Mouse (Mus musculus) small intestine, adult 2 months (tissue): ENCODE data around the gene Glp2r. TPM values are rescaled to one million over a fixed set of nuclear protein-coding genes. Genes with fewer than 3 reads are reported as not detected.

Source experiments
- H3K27ac ChIP-seq: fragments of 200-500 bp; 2 replicates; pipeline ENCODE4 v1.5.1; 2012; ENCODE audit warnings: low read depth, low read length, control low read depth, inconsistent platforms; ENCODE audit not compliant: insufficient read depth
- H3K27me3 ChIP-seq: fragments of 200-500 bp; 2 replicates; pipeline ENCODE4 v1.6.1; 2012; ENCODE audit warnings: mild to moderate bottlenecking, moderate library complexity, low read length, inconsistent platforms; ENCODE audit not compliant: control insufficient read depth, insufficient read depth
- H3K36me3 ChIP-seq: fragments of 200-500 bp; 2 replicates; pipeline ENCODE4 v1.6.1; 2012; ENCODE audit warnings: mild to moderate bottlenecking, low read length, control low read depth, inconsistent platforms; ENCODE audit not compliant: control insufficient read depth, insufficient read depth
- H3K4me1 ChIP-seq: fragments of 200-500 bp; 2 replicates; pipeline ENCODE4 v1.6.1; 2012; ENCODE audit warnings: low read length, inconsistent platforms, mixed read lengths; ENCODE audit not compliant: control insufficient read depth, insufficient read depth, insufficient read length
- H3K4me3 ChIP-seq: fragments of 200-500 bp; 2 replicates; pipeline ENCODE4 v1.5.1; 2012; ENCODE audit warnings: low read depth, mild to moderate bottlenecking, control low read depth, inconsistent platforms, low read length, moderate library complexity
- CTCF ChIP-seq: fragments of 200-500 bp; IDR thresholded peaks from 2 replicates; pipeline ENCODE4 v1.5.1; 2012; ENCODE audit warnings: low read depth, mild to moderate bottlenecking, control low read depth, inconsistent platforms, low read length, moderate library complexity, mixed read lengths; ENCODE audit not compliant: insufficient replicate concordance, insufficient read length; ENCODE audit errors: extremely low read depth
- POLR2A ChIP-seq: fragments of 200-500 bp; IDR thresholded peaks from 2 replicates; pipeline ENCODE4 v1.6.1; 2012; ENCODE audit warnings: low read depth, mild to moderate bottlenecking, control low read depth, inconsistent platforms, low read length, moderate library complexity
- WGBS: fragments of 180-500 bp; shearing (Covaris S2); methylation state at CpG from one replicate; pipeline ENCODE4 v1.1.7; 2018; 5-methylcytosine and 5-hydroxymethylcytosine counted together
- polyA plus RNA-seq: library from polyadenylated mRNA; depleted of rRNA; stranded (reverse); fragments of >200 nt; gene quantifications from 2 replicates; pipeline ENCODE4 v1.2.3, GENCODE M21; 2012

Glp2r gene
- polyA plus RNA-seq, 1 experiment, result 2.1 TPM

DNA sequence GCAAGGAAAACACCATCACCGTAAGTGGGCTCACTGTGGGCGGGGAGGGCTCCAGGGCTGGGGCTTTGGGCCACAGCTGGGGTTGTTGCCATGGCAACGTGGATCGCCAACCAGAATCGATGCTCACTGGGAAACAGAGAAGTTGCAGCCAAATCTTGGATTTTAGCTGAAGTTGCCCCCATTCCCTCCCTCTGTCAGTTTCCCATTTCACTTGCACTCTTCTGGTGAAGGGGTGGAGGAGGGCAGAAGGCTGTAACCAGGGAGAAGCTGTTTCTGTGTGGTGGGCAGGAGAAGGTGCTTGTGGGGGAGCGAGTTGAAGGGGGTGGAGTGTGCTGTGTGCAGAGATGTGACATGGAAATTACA is 118.1 kb downstream of the Glp2r start:
- Histone ChIP-seq H3K4me1 (no peaks in the 10 kb centered on the region), H3K36me3 (no peaks in the 10 kb centered on the region), H3K4me3 (no peak overlapping the region), H3K27ac (no peak overlapping the region), H3K27me3 (no peaks in the 10 kb centered on the region)
- WGBS, result 37% methylated on average over 6 of the region's 6 CpGs
- TF ChIP-seq POLR2A (no peak), CTCF (no peak)

DNA sequence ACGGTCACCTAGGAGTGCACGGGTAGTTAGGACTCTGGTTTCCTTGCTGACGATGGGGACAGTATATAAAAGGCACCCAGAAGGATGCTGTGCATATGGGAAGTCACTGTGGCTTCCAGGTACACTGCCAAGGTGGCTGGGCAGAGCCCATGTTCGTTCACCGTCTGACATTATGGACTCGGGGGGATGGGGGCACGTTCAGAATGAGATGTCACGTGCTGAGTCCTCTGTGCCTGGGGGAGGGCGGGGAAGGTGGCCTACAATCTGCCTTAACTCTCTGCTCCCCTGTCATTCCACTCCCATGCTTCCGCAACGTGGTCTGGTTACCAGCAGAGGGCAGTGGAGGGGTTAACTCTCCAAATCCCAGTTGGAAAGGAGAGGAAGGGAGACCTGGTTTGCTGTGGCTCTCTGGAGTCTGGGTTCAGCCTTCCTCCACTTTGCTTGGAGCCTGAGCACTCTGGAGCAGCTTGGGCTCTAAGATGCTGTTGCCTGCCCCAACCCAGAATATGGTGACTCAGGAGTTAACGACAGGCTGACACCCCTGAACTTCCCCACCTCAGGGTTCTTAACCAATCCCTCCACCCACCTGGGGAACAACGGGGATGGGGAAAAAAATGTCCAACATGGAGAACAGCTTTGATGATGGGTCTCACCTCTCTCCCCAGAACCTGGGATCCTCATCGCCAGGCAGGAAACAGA is 118.6 kb downstream of the Glp2r start:
- Histone ChIP-seq H3K4me1 (no peaks in the 10 kb centered on the region), H3K27me3 (no peaks in the 10 kb centered on the region), H3K27ac (no peak overlapping the region), H3K36me3 (no peaks in the 10 kb centered on the region), H3K4me3 (no peak overlapping the region)
- peak; percentile 34; the same call in 1 of the 2 replicates for TF ChIP-seq CTCF
- no peak for TF ChIP-seq POLR2A
- WGBS, result 15% methylated on average over 14 of the region's 14 CpGs

DNA sequence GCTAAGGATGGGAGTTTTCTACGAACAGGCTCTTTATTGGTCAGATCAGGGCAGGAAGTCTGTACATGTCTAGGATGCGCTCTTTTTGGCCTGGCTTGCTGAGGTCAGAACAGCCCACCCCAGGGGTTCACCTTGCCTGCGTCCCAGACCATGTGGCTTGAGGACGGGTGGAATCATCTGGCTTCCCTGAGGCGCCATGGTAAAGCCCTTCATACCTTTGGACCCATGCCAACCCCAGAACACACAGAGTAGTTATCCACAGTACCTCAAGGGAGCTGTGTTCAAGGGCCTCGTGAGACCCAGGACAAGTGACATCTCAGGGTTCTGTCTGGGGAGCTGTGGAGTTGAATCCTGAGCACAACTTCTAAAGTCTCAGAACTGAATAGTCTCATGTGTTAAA is 119.2 kb downstream of the Glp2r start:
- TF ChIP-seq CTCF, result no peak
- no peak for TF ChIP-seq POLR2A
- 71% methylated on average over 6 of the region's 6 CpGs for WGBS

GRCm38 (mm10) chr11:67649971-67650707 is 120.8 kb downstream of the Glp2r start:
- H3K27me3 ChIP-seq, result no peaks in the 10 kb centered on the region
- H3K27ac ChIP-seq, result no peak overlapping the region
- H3K36me3 ChIP-seq, result no peaks in the 10 kb centered on the region
- 49% methylated on average over 10 of the region's 10 CpGs for WGBS
- TF ChIP-seq POLR2A, result no peak
- no peak for TF ChIP-seq CTCF
- H3K4me1 ChIP-seq, result no peaks in the 10 kb centered on the region
- H3K4me3 ChIP-seq, result no peak overlapping the region

More for the DNA sequence above, 119.2 kb downstream of the Glp2r start:
- Histone ChIP-seq H3K27ac (no peak overlapping the region), H3K4me1 (no peaks in the 10 kb centered on the region), H3K27me3 (no peaks in the 10 kb centered on the region), H3K36me3 (no peaks in the 10 kb centered on the region), H3K4me3 (no peak overlapping the region)

DNA sequence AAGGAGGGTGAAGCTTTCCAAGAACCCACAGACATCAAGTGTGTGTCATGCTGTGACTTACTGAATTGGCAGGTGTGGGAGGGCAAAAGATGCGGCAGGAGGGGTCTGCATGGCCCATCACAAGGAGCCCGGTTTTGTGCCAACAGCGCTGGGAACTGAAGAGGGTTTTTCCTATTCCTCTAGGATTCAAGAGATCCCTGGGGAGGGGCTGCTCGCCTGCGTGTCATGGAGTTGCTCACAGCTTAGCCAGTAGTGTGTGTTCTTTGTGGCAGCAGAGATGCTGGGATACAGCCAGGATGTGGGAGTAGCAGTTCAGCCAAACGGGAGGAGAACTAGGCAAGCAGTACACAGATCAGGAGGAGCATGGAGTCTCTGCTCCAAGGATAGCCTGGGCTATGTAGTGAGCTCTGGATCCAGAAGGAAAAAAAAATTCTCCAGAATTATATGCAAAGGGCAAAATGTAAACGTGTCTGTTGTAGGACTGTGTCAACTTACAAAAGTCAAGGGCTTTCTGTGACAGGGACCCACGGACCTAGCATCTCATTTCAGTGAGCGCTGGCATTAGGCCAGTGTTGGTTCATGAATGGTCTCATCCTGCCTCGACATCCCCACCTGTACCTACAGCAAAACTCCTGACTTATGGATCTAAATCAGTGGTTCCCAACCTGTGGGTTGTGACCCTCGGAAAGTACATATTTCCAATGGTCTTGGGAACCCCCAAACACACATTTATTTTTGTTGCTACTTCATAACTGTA is 122.1 kb downstream of the Glp2r start:
- Histone ChIP-seq H3K36me3 (no peaks in the 10 kb centered on the region), H3K27me3 (no peaks in the 10 kb centered on the region), H3K4me3 (no peak overlapping the region), H3K4me1 (no peaks in the 10 kb centered on the region), H3K27ac (no peak overlapping the region)
- TF ChIP-seq POLR2A (no peak), CTCF (no peak)
- 72% methylated on average over 11 of the region's 11 CpGs for WGBS

- no peaks in the 10 kb centered on the region for H3K36me3 ChIP-seq
- no peaks in the 10 kb centered on the region for H3K27me3 ChIP-seq
- no peak overlapping the region for H3K27ac ChIP-seq
- no peaks in the 10 kb centered on the region for H3K4me1 ChIP-seq
- WGBS, result 24% methylated on average over 5 of the region's 5 CpGs
- H3K4me3 ChIP-seq, result no peak overlapping the region
- peak; percentile 71; the same call in 1 of the 2 replicates for TF ChIP-seq CTCF
- TF ChIP-seq POLR2A, result no peak
Observed at GRCm38 (mm10) chr11:67647745-67648144, 123.2 kb downstream of the Glp2r start.

GRCm38 (mm10) chr11:67644632-67645149 is 126.3 kb downstream of the Glp2r start:
- 75% methylated on average over 6 of the region's 6 CpGs for WGBS
- no peaks in the 10 kb centered on the region for H3K4me1 ChIP-seq
- no peak for TF ChIP-seq POLR2A
- TF ChIP-seq CTCF, result no peak
- H3K27me3 ChIP-seq, result no peaks in the 10 kb centered on the region
- no peak overlapping the region for H3K4me3 ChIP-seq
- H3K36me3 ChIP-seq, result no peaks in the 10 kb centered on the region
- H3K27ac ChIP-seq, result no peak overlapping the region
